Mouse (Mus musculus): Measurements from ENCODE around the gene Pkp4.
"Not testable (repeated sequence)": the region's sequence is repeated elsewhere in the genome, so short reads cannot be mapped to it uniquely, and the experiment has no call there.

The Pkp4 gene

DNA sequence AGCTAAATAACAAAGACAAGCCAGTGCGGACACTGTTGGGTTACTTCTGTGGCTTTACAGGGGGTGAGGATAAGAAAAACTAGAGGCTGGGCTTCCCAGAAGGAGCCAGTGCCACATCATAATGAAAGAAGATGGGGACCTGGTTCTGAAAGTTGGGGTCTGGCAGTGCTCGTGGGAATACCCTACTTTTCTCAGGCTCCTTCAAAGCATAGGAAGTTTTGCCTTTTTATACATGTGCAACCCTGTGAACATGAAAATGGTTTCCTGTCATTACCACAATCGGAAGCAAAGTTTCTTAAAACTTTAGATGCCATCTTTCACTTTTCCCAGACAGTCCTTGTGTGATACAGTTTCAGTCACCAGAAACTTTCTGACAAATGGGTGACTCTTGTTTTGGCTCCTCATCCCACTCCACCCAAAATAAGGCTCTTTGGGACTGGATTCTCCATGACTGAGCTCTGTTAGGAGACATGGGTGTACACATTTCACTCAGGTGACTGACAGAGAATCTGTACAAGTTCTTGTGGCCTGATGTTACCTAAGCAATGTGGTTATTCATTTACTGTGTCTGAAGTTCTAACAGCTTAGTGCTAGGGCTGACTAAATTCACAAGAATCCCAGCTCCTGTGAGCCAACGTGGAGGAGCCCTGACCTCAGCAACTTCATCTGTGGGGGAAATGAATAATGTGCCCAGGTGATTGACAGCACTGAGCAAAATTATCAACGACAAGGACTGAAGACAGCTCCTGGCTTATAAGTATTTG lies 179.3 kb downstream of the Pkp4 start:
- no peak for DNase-seq (ENCODE audit: low spot score)

GRCm38 (mm10) chr2:59340878-59341277 lies 180.2 kb downstream of the Pkp4 start:
- DNase-seq (ENCODE audit: low spot score), result no peak

DNA sequence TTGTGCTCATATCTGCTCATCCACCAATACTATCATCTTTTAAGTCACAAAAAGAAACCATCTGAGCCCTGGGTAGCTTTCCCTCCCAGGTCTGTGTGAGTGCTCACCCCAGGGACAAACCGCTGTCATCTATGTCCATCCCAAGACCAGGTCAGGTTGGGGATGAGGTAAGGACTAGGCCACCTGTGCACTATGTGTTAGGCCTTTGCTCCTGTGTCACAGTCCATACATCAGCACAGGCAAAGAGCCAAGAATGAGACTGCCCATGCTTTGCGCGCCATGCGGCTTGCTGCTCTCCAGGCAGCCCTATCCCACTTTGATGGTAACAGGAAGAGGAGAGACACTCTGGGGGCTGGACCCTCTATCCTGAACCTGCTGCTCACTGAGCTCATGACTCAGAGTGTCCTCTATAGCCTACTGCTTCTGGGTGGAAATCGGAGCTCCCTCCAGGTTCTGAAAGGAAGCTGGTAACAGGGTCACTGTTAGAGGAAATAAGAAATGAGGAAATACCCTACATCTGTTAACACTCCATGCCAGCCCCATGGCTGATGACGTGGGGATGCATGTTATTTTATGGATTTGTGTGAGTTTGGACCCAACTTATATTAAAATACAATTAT lies 182.1 kb downstream of the Pkp4 start:
- no peak for DNase-seq (ENCODE audit: low spot score)

GRCm38 (mm10) chr2:59343834-59344233 lies 183.2 kb downstream of the Pkp4 start:
- DNase-seq (ENCODE audit: low spot score), result no peak

DNA sequence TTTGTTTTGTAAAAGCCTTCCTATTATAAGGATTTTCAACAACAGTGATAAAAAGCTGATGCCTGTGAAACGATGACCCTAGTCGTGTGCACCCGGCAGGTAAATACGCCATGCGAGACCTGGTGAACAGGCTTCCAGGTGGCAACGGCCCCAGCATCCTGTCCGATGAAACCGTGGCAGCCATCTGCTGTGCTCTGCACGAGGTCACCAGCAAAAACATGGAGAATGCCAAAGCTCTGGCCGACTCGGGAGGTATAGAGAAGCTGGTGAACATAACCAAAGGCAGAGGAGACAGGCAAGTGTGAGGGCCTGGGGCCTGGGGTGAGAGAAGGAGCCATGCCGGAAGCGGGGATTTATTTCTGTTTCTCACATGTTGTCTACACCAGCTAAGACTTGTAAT lies 184.0 kb downstream of the Pkp4 start:
- no peak for DNase-seq (ENCODE audit: low spot score)

- DNase-seq (ENCODE audit: low spot score), result no peak
These were observed 184.6 kb downstream of the Pkp4 start for GRCm38 (mm10) chr2:59345141-59345839.

- DNase-seq (ENCODE audit: low spot score), result no peak
These were observed 185.8 kb downstream of the Pkp4 start for GRCm38 (mm10) chr2:59346443-59346842.

GRCm38 (mm10) chr2:59348585-59348984 lies 187.9 kb downstream of the Pkp4 start:
- no peak for DNase-seq (ENCODE audit: low spot score)

DNA sequence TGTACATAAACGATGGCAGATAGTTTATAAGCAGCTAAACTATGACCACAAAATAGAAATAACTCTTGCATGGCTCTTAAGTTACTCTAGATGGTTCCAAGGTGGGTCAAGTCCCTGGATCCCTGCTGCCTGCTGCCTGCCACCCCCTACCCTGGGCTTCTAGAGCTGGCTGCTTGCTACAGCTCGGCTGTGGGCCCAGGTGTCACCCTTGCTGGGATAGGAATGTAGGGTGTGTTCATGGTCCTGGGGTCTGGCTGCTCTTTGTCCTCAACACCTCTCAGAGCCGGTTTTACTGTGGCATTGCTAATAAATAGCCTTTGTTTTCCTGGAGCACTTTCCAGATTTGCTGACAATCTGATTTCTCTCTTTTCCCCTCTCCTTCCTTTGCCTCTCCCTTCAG lies 189.4 kb downstream of the Pkp4 start:
- DNase-seq (ENCODE audit: low spot score), result no peak

GRCm38 (mm10) chr2:59351303-59352099 lies 190.9 kb downstream of the Pkp4 start:
- no peak for DNase-seq (ENCODE audit: low spot score)

- no peak for DNase-seq (ENCODE audit: low spot score)
These were observed 193.2 kb downstream of the Pkp4 start for GRCm38 (mm10) chr2:59353821-59354220.

- DNase-seq (ENCODE audit: low spot score), result no peak
These were observed 195.1 kb downstream of the Pkp4 start for GRCm38 (mm10) chr2:59355531-59356289.

DNA sequence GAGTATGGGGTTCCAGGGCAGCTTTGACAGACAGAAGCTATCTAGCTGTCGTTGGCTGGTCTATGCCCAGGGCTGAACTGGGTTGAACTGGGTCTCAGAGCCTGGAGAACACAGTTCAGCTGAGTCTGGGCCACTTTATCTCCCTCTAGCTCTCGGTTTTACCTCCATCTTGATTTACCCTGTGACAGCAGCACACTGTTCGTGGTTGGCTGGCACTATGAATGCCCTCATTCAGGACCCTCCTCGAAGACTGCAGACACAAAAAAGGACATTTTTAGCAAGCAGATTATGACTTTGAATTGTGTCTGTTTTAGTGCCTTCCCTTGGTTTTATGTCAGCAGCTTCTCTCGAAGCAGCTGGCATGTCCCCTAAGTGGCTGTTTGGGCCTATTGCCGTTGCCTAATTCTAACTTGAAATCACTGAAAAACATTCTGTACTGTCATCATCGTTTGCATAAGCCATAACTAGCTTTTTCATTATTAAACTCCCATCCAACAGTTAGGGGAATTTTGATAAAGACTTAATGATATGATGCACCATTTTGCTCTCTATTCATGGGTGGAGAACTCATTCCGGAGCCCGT lies 199.2 kb downstream of the Pkp4 start:
- no peak for DNase-seq (ENCODE audit: low spot score)

DNA sequence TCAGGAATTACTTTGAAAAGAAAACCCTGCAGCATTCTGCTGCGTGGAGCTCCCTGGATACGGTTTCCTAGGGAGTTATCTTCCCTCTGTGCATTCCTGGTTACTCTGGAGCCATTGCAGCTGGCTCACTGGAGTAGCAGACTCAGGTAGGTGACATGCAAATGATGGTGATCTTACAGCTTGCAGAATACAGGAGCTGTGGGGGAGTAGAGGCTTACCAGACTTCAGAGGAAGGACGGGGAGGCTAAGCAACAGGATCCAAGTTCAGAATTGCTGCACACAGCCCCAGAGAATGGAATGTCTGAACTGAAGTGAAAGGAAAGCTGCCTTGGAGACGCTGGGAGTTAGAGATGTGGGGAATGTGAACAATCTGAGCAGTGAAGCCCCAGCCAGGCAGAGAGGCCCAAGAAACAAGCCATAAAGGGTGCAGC lies 200.7 kb downstream of the Pkp4 start:
- DNase-seq (ENCODE audit: low spot score), result no peak

GRCm38 (mm10) chr2:59364156-59364842 lies 203.6 kb downstream of the Pkp4 start:
- no peak for DNase-seq (ENCODE audit: low spot score)

GRCm38 (mm10) chr2:59367191-59367590 lies 206.5 kb downstream of the Pkp4 start:
- DNase-seq (ENCODE audit: low spot score), result no peak

GRCm38 (mm10) chr2:59373113-59373512 lies 212.5 kb downstream of the Pkp4 start:
- no peak for DNase-seq (ENCODE audit: low spot score)

DNA sequence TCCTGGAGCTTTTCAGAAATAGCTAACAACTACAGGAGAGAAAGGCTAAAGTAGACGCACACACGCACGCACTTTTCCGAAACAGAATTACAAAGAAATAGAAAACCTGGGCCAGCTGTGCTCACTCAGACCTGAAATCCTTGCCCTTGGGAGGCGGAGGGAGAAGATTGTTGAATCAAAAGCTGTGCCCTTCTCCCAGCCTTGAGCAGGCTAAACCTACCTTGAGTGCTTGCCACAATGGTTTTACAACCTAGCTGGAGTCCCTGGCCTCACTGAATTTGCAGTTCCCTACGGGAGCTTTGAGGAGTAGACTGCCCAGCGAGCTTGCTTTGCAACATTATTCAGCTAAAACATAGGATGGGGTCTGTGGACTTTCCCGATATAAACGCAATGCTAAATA lies 217.4 kb downstream of the Pkp4 start:
- no peak for DNase-seq (ENCODE audit: low spot score)

DNA sequence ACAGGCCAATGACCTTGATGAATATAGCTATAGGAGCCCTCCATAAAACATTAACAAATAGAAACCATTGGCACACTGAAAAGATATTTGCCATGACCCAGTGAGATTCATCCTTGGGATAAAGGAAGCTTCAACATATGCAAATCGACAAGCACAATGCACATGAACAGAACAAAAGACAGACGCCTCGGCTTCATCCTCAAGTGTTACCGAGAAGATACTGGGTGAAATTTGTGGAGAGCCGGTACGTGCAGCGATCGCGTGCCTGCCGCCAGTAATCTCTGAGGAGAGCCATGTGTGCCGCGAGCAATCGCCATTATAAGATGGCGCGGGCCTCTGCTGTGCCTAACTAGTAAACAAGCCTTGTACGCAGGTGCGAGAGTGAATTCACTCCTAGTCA lies 218.2 kb downstream of the Pkp4 start:
- DNase-seq (ENCODE audit: low spot score), result not testable (repeated sequence)

- no peak for DNase-seq (ENCODE audit: low spot score)
These were observed 222.6 kb downstream of the Pkp4 start for GRCm38 (mm10) chr2:59383231-59383630.

All from layer of hippocampus, adult 9-10 months (tissue).